Mouse (Mus musculus) mouse trophoblast stem cell (cell line): ENCODE results near the gene Gm20867.
"Not testable (repeated sequence)": the region's sequence is repeated elsewhere in the genome, so short reads cannot be mapped to it uniquely, and the experiment has no call there.

ENCODE experiments used
- in situ Hi-C, 2 experiments: fragments of 300-500 bp; cut with MseI, MboI; formaldehyde crosslinking; loops; 2 replicates in 1 of 2; 3 replicates in 1 of 2; pipeline ENCODE4 v1.15.1; 2025

The Gm20867 gene

DNA sequence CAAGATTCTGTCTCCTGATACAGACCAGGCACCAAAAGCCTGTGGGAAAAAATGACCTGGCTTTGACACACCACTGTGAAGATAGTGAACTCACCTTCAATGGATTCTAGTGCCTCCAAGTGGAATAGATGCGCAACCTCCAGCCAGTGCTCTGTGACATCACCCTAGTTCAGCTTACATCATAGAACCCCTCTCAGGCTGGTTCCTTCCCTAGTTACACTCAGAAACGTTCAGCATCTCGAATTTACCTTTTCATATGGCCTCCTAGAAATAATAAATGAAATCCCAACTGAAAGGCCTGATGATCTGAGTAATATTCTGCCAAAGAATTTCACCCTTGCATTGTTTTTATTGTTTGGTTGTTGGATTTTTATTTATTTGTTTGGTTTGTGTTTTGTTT, at the start of gene Gm20867:
Gm20867 (minus strand) TSS at position 101 of the 400 bp plus-strand sequence.
- in situ Hi-C loops: not testable (repeated sequence)
